Mouse (Mus musculus): ENCODE results near the gene Ccl9. TPM values are rescaled to one million over a fixed set of nuclear protein-coding genes. Genes with fewer than 3 reads are reported as not detected.

Ccl9 gene
- polyA plus RNA-seq, 1 experiment = 1.7 TPM

DNA sequence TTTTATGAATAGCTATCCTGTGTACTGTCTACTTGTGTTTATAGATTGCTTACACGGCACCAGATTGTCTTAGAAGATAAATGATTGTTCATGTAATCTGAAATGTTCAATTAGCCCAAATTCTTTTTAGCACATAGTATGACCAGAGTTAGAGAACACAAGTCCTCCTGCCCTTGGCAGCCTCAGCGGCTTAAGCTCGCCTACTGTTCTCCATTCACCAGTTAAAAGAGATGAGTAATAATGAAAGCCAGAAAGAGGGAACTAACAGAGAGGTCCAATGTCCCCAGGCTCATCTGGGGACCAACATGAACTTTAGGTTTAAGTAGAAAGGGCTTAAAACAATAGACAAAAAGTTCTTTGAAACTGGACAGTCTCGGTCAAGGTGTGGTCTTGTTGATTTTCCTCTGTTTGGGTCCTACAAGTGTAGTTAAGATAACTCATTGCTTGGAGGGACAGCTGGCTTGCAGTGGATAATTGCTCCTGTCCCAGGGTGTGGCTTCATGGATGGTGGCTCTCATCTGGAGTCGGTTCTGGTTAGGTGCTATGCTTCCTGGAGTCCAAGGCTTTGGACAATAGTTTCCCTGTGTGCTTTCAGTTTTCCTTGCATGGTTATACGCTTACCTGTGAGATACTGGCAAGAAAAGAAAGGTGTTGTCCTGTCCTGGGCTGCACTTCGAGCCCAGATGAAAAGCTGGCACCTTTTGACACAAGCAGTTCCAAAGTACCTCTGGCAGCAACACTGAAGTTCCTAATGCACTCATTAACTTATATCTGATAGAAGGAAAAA is 17.4 kb upstream of the Ccl9 start:
- H3K4me1 ChIP-seq (ENCODE audit: control insufficient read depth, insufficient read depth, low read length) = no peaks in the 10 kb centered on the region
- H3K4me3 ChIP-seq (ENCODE audit: insufficient read depth, low read depth, low read length) = no peak overlapping the region
- no peak overlapping the region for H3K27ac ChIP-seq (ENCODE audit: insufficient read depth, low read depth, low read length)
- H3K36me3 ChIP-seq (ENCODE audit: control insufficient read depth, insufficient read depth, low read length) = no peaks in the 10 kb centered on the region
- no peaks in the 10 kb centered on the region for H3K27me3 ChIP-seq (replicated peaks; ENCODE audit: control insufficient read depth, insufficient read depth, low read length)
- 69% methylated on average over 7 of the region's 7 CpGs for WGBS
- TF ChIP-seq CTCF (conservative IDR thresholded peaks at IDR 0.05; ENCODE audit: insufficient read depth, insufficient read length, low read depth, low read length) (no peak), POLR2A (IDR thresholded peaks at IDR 0.05; ENCODE audit: low read depth, low read length) (no peak)
- no peak for DNase-seq

DNA sequence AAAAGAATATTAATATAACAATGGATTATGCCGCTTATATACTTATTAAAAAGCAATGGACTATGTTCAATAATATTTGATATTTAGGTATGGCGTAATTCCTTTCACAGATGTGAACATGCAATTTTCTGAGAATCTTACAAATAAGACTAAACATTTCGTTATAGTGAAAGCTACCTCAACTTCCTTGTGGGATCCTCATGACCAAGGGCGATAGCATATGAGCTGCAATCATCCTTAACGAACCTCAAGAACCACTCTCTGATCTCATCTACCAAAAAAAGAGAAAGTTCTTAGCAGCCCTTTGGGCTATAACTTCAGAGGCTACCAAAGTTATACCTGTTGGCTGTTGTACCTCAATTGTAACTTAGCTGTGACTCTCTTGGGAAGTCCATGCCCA is 15.0 kb upstream of the Ccl9 start:
- no peaks in the 10 kb centered on the region for H3K27me3 ChIP-seq (replicated peaks; ENCODE audit: control insufficient read depth, insufficient read depth, low read length)
- WGBS = 93% methylated on average over 5 of the region's 5 CpGs
- no peaks in the 10 kb centered on the region for H3K36me3 ChIP-seq (ENCODE audit: control insufficient read depth, insufficient read depth, low read length)
- TF ChIP-seq POLR2A (IDR thresholded peaks at IDR 0.05; ENCODE audit: low read depth, low read length) (no peak), CTCF (conservative IDR thresholded peaks at IDR 0.05; ENCODE audit: insufficient read depth, insufficient read length, low read depth, low read length) (no peak)
- H3K4me1 ChIP-seq (ENCODE audit: control insufficient read depth, insufficient read depth, low read length) = no peaks in the 10 kb centered on the region
- DNase-seq = no peak
- no peak overlapping the region for H3K4me3 ChIP-seq (ENCODE audit: insufficient read depth, low read depth, low read length)
- no peak overlapping the region for H3K27ac ChIP-seq (ENCODE audit: insufficient read depth, low read depth, low read length)

DNA sequence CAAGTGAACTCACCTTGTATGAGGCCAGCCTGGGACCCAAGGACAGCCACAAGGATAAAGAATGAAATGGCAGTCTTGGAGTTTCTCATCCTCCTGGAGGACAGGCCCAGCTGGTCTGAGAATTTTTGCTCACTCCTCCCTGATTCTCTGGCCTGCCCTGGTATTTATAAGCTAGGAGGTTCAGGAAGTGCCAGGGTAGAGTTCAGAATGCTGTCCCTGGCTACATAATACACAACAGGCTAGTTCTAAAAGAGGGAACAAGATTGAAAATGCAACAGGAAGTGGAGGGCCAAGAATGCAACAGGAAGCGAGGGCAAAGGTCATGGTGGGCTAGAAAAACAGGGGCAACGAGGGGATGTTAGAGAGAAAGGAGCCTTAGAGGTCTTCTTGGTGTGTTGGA is 14.4 kb upstream of the Ccl9 start, which contains the start of gene Ccl6:
Gene Ccl6 (minus strand): TSS at position 235 of the 400 bp plus-strand sequence.
- 54% methylated on average over 2 of the region's 2 CpGs for WGBS
- Histone ChIP-seq H3K4me3 (ENCODE audit: insufficient read depth, low read depth, low read length) (no peak within 1 kb of the TSS), H3K27me3 (replicated peaks; ENCODE audit: control insufficient read depth, insufficient read depth, low read length) (no peaks in the 10 kb centered on the region), H3K4me1 (ENCODE audit: control insufficient read depth, insufficient read depth, low read length) (no peaks in the 10 kb centered on the region), H3K27ac (ENCODE audit: insufficient read depth, low read depth, low read length) (peak within 1 kb of the TSS; percentile 56), H3K36me3 (ENCODE audit: control insufficient read depth, insufficient read depth, low read length) (no peaks in the 10 kb centered on the region)
- TF ChIP-seq POLR2A (IDR thresholded peaks at IDR 0.05; ENCODE audit: low read depth, low read length) (no peak), CTCF (conservative IDR thresholded peaks at IDR 0.05; ENCODE audit: insufficient read depth, insufficient read length, low read depth, low read length) (no peak)
- DNase-seq = no peak

DNA sequence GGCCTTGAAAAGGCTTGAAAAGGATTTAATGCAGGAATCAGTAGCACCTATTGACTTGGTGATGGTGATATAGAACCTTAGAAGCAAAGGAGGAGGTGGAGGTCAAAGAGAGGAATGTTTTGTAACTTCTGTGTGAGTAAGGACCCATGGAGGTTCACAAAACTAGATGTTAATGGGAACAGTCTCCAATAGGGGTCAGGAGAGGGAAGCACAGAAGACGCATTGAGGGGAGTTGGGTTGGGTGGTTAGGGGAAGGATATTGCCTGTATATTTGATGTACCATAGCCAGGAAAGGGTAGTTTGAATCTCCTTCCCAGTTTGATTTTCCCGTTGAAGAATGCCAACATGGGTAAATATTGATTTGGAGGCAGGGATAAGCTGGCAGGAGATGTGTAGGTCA is 5.8 kb upstream of the Ccl9 start:
- Histone ChIP-seq H3K36me3 (ENCODE audit: control insufficient read depth, insufficient read depth, low read length) (no peaks in the 10 kb centered on the region), H3K4me1 (ENCODE audit: control insufficient read depth, insufficient read depth, low read length) (0 out of 2 replicates have a peak, but pooled peaks cover 2% of the 10 kb centered on the region), H3K27ac (ENCODE audit: insufficient read depth, low read depth, low read length) (no peak overlapping the region), H3K27me3 (replicated peaks; ENCODE audit: control insufficient read depth, insufficient read depth, low read length) (no peaks in the 10 kb centered on the region), H3K4me3 (ENCODE audit: insufficient read depth, low read depth, low read length) (no peak overlapping the region)
- DNase-seq = no peak
- TF ChIP-seq CTCF (conservative IDR thresholded peaks at IDR 0.05; ENCODE audit: insufficient read depth, insufficient read length, low read depth, low read length) (no peak), POLR2A (IDR thresholded peaks at IDR 0.05; ENCODE audit: low read depth, low read length) (no peak)
- WGBS = 85% methylated on average over 2 of the region's 2 CpGs

DNA sequence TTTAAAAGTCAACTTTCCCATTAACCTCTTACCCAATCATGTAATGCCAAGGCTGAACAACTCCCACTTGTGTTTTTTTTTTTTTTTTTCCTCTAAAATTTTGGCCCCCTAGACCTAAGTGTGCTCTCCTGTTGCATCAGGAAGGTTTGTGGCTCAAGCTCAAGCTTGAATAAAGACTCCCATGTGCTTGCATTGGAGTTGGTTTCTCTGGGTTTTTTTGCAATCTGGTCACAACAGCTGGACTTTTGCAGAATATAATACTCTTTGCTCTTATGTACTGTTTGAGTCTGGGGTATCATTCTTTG is 5.0 kb upstream of the Ccl9 start:
- H3K36me3 ChIP-seq (ENCODE audit: control insufficient read depth, insufficient read depth, low read length) = no peaks in the 10 kb centered on the region
- 0 out of 2 replicates have a peak, but pooled peaks cover 2% of the 10 kb centered on the region for H3K4me1 ChIP-seq (ENCODE audit: control insufficient read depth, insufficient read depth, low read length)
- TF ChIP-seq POLR2A (IDR thresholded peaks at IDR 0.05; ENCODE audit: low read depth, low read length) (no peak), CTCF (conservative IDR thresholded peaks at IDR 0.05; ENCODE audit: insufficient read depth, insufficient read length, low read depth, low read length) (no peak)
- H3K27me3 ChIP-seq (replicated peaks; ENCODE audit: control insufficient read depth, insufficient read depth, low read length) = no peaks in the 10 kb centered on the region
- no peak for DNase-seq
- peak overlapping the region; percentile 83 for H3K27ac ChIP-seq (ENCODE audit: insufficient read depth, low read depth, low read length)
- no peak overlapping the region for H3K4me3 ChIP-seq (ENCODE audit: insufficient read depth, low read depth, low read length)

DNA sequence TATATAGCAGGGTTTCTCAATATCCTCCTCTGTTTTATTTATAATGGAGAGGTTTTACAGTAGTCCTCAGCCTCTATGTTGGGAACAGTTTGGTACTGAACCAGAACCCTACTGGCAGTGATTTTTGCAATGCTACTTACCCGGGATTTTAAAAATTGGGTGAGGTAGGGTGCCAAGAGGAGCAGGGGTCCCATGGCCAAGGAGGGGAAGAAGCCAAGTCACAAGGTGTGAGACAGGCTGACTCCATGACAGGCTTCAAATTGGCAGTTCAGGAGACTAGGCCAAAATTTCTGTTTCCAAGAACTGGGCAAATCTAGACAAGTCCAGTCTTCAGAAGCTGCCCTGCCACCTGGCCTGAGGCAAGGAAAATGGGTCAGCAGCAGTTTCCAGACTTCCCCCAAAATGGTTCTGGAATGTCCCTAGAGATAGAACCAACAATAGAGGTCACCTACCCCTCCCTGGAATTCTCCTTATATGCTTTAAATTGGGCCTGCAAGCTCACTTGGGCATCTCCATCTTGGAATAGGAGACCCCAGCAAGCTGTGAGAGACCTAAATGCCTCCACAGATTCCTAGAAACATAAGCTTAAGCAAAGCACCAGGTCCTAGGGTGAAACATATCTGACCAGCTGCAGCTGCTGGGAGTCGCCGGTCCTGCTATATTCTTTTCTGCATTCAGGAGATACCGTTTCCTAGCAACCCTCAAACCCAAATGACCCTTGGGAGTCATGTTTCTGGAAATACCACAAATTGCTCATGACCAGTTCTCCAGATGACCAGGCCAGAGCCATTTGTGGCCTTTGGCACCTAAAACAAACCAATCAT is 4.4 kb upstream of the Ccl9 start:
- Histone ChIP-seq H3K36me3 (ENCODE audit: control insufficient read depth, insufficient read depth, low read length) (no peaks in the 10 kb centered on the region), H3K27me3 (replicated peaks; ENCODE audit: control insufficient read depth, insufficient read depth, low read length) (no peaks in the 10 kb centered on the region), H3K4me1 (ENCODE audit: control insufficient read depth, insufficient read depth, low read length) (0 out of 2 replicates have a peak, but pooled peaks cover 2% of the 10 kb centered on the region), H3K4me3 (ENCODE audit: insufficient read depth, low read depth, low read length) (no peak overlapping the region), H3K27ac (ENCODE audit: insufficient read depth, low read depth, low read length) (peak overlapping the region; percentile 83)
- DNase-seq = peak; percentile 77
- WGBS = 45% methylated on average over 4 of the region's 4 CpGs
- TF ChIP-seq CTCF (conservative IDR thresholded peaks at IDR 0.05; ENCODE audit: insufficient read depth, insufficient read length, low read depth, low read length) = no peak
- no peak for TF ChIP-seq POLR2A (IDR thresholded peaks at IDR 0.05; ENCODE audit: low read depth, low read length)
